Mouse (Mus musculus) lung, adult 18-20 months (tissue): Measurements from ENCODE around the gene Spaar.
A peak's percentile ranks its signal among the peaks of the same experiment; 100 is the strongest.
"Not testable (repeated sequence)": the region's sequence is repeated elsewhere in the genome, so short reads cannot be mapped to it uniquely, and the experiment has no call there.

Experiments used
- DNase-seq, 2 experiments: peaks; one replicate each; pipeline ENCODE4 v3.0.0; 2022; ENCODE audit warnings: mixed read lengths in 2 of 2

Spaar gene

GRCm38 (mm10) chr4:43729126-43729525 lies 708 bp upstream of the Spaar start:
- no peak for DNase-seq

DNA sequence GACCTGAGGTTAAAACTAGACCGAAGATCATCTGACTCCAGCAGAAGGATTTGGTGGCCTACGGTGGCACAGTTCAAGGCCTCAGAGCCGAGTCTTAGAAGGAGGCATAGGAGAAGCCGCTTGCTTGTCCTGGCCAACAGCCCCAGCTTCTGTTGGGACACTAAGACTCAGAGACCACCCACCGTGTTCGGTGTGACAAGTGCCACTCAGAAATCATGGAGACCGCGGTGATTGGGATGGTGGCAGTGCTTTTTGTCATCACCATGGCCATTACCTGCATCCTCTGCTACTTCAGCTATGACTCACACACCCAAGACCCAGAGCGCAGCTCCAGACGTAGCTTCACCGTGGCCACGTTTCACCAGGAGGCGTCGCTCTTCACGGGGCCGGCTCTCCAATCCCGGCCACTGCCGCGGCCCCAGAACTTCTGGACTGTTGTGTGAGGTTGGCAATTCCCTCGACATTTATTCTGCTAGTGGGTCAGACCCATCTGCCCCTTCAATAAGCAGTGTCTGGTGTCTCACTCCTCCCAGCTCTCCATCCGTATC lies 990 bp downstream of the Spaar start:
- peak; percentile 49 to 64 for DNase-seq

DNA sequence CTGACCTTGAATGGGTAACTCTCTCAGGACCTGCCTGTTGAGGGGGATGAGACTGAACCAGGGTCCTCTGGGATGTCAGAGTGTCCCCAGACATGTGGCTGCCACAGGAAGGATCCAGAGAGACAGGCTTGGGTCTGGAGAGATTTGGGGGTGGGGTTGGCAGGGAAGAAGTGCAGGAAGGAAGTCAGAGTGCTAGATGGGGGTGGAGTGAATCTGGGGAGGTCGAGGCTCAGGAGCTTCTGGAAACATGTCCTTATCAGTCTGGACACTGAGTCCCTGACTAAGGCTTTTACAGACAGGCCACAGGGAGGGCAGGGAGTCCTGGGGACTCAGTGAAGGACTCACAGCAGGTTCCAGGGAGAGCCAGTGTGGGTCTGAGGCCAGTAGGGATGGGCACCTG lies 2.3 kb downstream of the Spaar start:
- DNase-seq, result no peak

- no peak for DNase-seq
Observed at GRCm38 (mm10) chr4:43733186-43733585, 3.4 kb downstream of the Spaar start.

DNA sequence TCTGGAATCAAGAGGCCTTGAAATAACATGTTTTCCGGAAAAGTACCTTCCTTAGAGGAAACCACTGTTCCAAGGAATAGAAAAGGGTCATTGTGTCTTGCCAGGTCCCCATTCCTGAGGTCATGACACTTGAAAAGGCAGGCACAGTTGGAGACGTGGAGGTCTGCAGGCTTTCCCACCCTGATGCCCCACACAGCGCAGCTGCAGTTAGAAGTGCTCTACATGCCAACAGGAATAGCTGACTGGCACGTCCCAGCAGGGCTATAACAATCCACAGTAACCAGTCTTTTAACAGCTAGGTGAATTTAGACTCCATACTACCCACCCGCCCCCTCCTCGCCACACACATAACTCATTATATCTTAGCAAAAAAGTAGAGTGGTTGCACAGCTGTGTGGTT lies 7.3 kb downstream of the Spaar start:
- no peak for DNase-seq

- no peak for DNase-seq
Observed at GRCm38 (mm10) chr4:43738989-43739674, 9.3 kb downstream of the Spaar start.

- DNase-seq, result no peak
Observed at GRCm38 (mm10) chr4:43741526-43741925, 11.7 kb downstream of the Spaar start.

DNA sequence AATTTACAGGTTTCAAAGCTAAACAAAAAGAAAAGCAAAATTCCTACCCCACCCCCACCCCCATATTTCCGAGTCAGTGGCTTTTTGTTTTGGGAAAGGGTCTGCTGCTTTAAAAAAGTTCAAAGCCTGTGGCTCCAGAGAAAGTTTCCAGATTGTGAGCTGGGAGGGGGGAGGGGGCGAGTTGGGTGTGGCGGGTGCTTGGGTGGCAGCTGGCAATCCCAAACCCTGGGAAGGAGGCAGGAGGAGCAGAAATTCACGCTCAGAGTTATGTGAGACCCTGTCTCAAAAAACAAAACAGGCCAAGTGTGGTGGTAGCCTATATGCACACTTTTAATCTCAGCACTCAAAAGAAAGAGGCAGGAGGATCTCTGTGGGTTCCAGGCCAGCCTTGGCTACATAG lies 12.8 kb downstream of the Spaar start:
- DNase-seq, result no peak

DNA sequence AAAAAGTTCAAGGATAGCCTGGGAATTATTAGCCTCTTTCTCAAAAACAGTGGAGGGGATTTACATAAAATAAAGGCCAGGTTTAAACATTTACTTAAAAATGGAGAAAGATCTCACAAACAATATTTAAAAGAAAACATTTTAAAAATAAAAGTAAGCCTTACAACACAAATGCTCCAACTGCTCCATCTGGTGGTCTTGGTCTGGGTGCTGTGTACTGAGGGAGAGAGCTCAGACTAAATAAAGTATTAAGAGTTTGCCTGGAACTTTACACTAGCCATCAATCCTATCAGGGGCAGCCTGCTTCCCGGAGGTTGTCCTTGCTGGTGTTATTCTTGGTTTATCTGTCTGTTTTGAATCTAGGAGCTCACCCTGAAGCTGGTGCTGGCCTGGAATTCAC lies 13.3 kb downstream of the Spaar start:
- no peak for DNase-seq

GRCm38 (mm10) chr4:43745187-43745586 lies 15.4 kb downstream of the Spaar start:
- peak in 1 of 2 experiments; percentile 40 for DNase-seq

- DNase-seq, result no peak
Observed at GRCm38 (mm10) chr4:43757213-43757612, 27.4 kb downstream of the Spaar start.

GRCm38 (mm10) chr4:43759571-43760418 lies 30.0 kb downstream of the Spaar start:
- DNase-seq, result peak; percentile 48 to 51

- peak; percentile 47 to 63 for DNase-seq
Observed at GRCm38 (mm10) chr4:43760460-43760859, 30.6 kb downstream of the Spaar start.

GRCm38 (mm10) chr4:43761336-43761735 lies 31.5 kb downstream of the Spaar start:
- DNase-seq, result no peak

DNA sequence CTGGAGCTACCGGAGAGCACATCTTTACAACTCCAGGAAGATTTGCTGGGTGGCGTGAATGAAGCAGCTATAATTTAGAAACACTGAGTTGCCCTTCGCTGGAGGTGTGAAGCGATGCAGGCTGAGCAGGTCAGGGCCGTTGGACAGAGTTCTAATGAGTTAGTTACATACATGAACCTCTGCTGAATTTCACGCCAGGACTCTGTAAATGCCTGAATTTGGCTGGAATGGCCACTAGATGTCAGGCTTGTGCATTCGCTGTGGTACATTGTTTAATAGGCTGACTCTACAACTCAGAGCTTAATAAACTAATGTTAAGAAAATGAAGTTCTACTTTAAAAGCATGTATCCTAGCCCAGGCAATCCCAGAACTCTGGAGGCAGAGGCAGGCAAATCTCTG lies 33.6 kb downstream of the Spaar start:
- DNase-seq, result peak; percentile 71 to 72

GRCm38 (mm10) chr4:43768341-43768740 lies 38.5 kb downstream of the Spaar start:
- no peak for DNase-seq

DNA sequence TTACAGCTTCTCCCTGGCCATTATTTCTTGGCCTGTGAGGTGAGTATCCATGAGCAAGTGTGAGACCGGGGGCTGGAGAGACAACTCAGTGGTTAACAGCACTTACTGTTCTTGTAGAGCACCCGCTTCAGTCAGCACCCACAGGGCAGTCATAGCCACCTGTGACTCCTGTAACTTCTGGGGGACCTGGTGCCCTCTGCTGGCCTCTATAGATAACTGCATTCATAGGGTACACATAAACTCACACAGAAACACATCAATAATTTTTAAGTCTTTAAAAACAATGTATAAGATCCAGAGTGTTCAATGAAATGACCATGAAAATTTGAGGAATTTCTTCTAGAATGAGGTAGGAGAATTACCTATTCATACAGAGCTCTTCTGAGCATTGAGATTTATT lies 39.5 kb downstream of the Spaar start:
- DNase-seq, result no peak

- no peak for DNase-seq
Observed at GRCm38 (mm10) chr4:43770909-43771308, 41.1 kb downstream of the Spaar start, which contains the start of gene Olfr159. Gene Olfr159, minus strand, starts transcription at chr4:43771009.

- DNase-seq, result peak in 1 of 2 experiments; percentile 24
Observed at GRCm38 (mm10) chr4:43771626-43772025, 41.8 kb downstream of the Spaar start.

DNA sequence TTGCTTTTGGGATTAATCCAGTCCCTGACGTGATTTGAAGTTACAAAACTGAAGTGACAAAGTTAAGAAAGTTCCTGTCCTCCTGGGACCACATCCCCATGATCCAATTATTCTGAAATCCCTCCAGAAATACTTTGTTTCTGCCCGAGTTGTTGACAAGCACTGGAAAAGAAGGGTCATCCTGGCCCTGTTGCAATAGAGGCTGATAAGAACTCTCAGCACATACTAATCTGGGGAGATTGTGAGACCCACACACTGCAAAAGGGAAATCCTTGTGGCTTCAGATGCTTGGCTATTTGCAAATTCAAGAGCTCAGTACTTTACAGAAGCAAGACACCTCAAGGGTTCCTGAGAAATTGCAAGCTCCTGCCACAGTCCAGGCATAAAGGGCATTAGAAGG lies 42.5 kb downstream of the Spaar start:
- peak in 1 of 2 experiments; percentile 20 for DNase-seq

GRCm38 (mm10) chr4:43795296-43795695 lies 65.5 kb downstream of the Spaar start:
- DNase-seq, result no peak

DNA sequence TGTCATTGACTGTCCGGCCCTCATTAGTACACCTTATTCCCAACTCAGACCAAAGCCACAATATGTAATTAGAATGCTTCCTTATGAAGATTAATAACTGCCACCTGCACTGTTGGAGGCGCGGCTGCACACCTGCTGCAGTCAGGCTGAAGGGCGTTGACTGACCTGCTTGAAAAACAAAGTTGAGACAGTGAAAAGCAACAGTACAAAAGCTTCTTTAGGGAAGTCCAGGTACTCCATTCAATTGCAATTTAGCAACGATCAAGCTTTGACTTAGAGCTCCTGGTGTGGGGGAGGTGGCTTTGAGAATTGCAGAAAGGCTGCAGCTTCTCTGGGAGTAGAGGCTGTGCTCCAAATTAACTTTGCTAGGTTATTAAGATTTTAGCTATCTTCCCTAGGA lies 66.0 kb downstream of the Spaar start:
- DNase-seq, result not testable (repeated sequence)

- peak; percentile 75 to 82 for DNase-seq
Observed at GRCm38 (mm10) chr4:43798936-43799335, 69.1 kb downstream of the Spaar start.
